Comparison of ENCODE assay signal across 11 mouse cellular contexts in genomic region chr6:50684646-50685415, GRCm38 (mm10). TPM values are rescaled to one million over a fixed set of nuclear protein-coding genes. Genes with fewer than 3 reads are reported as not detected.
DNase-seq lines count a peak whose midpoint lies in the region; ATAC-seq and TF ChIP-seq lines count a peak whose summit lies in the region.
"Had no signal": no experiment of that assay in that cellular context is flagged by ENCODE, and none has a peak within 500 bp of the region (broad histone marks: within the 10 kb centered on the region; RNA-seq: fewer than 3 reads in every experiment).

No protein-coding gene starts in this region.

- ATAC-seq in forebrain, postnatal 0 days: no peak
- ATAC-seq: forebrain, embryonic 14.5 days had no signal

- no peak overlapping the region for H3K4me3 ChIP-seq in bone marrow macrophage, adult 2 months (ENCODE audit: insufficient read depth, low read length)
- H3K4me3 ChIP-seq in olfactory bulb, adult 2 months (ENCODE audit: insufficient read depth, low read depth, low read length): no peak overlapping the region
- no peak overlapping the region for H3K4me3 ChIP-seq in forebrain, postnatal 0 days (ENCODE audit: low read depth, low read length)

- H3K27me3 ChIP-seq in forebrain, postnatal 0 days (ENCODE audit: insufficient read depth, low read length): no peaks in the 10 kb centered on the region; the same call in 1 of the 2 replicates

- no peaks in the 10 kb centered on the region for H3K36me3 ChIP-seq in forebrain, postnatal 0 days (ENCODE audit: insufficient read depth)

- H3K4me1 ChIP-seq in bone marrow macrophage, adult 2 months (ENCODE audit: control insufficient read depth, insufficient read depth, low read length): peaks cover 73% of the 10 kb centered on the region
- H3K4me1 ChIP-seq in olfactory bulb, adult 2 months (ENCODE audit: control insufficient read depth, insufficient read depth, low read length): peaks cover 19% of the 10 kb centered on the region
- peaks cover 17% of the 10 kb centered on the region for H3K4me1 ChIP-seq in forebrain, postnatal 0 days (ENCODE audit: insufficient read depth)

- no peak for TF ChIP-seq CTCF in bone marrow macrophage, adult 2 months (IDR thresholded peaks at IDR 0.05; ENCODE audit: low read depth, low read length)
- TF ChIP-seq CTCF in olfactory bulb, adult 2 months (IDR thresholded peaks at IDR 0.05; ENCODE audit: insufficient read depth, low read depth, low read length): no peak
- no peak for TF ChIP-seq CTCF in forebrain, postnatal 0 days (IDR thresholded peaks at IDR 0.05; ENCODE audit: low read depth)

- no peak overlapping the region for H3K9ac ChIP-seq in forebrain, postnatal 0 days

- no peak overlapping the region for H3K4me2 ChIP-seq in forebrain, postnatal 0 days (ENCODE audit: low read depth)

- no peaks in the 10 kb centered on the region for H3K9me3 ChIP-seq in forebrain, postnatal 0 days (ENCODE audit: low read length)

- DNase-seq in embryo, embryonic 10 days (ENCODE audit: low spot score): peak; percentile 16
- no peak for DNase-seq in embryo, embryonic 11 days
- peak; percentile 55 for DNase-seq in layer of hippocampus, adult 9-11 months
- no peak for DNase-seq in layer of hippocampus, postnatal 14 days (ENCODE audit: low spot score in 2 of 2)
- no peak for DNase-seq in neural tube, embryonic 10.5 days (ENCODE audit: extremely low spot score, low spot score)
- DNase-seq in forebrain, postnatal 0 days: no peak

- WGBS in olfactory bulb, adult 2 months: 21% methylated on average over 7 of the region's 7 CpGs
- 43% methylated on average over 7 of the region's 7 CpGs for WGBS in forebrain, postnatal 0 days

- peak overlapping the region; percentile 95 for H3K27ac ChIP-seq in bone marrow macrophage, adult 2 months (ENCODE audit: insufficient read depth, low read depth, low read length)
- H3K27ac ChIP-seq in olfactory bulb, adult 2 months (ENCODE audit: insufficient read depth, low read depth, low read length): peak overlapping the region; percentile 94
- no peak overlapping the region for H3K27ac ChIP-seq in forebrain, postnatal 0 days (ENCODE audit: low read depth, low read length)

- no peak for TF ChIP-seq POLR2A in bone marrow macrophage, adult 2 months (IDR thresholded peaks at IDR 0.05; ENCODE audit: borderline replicate concordance, low read depth, low read length)
- TF ChIP-seq POLR2A in olfactory bulb, adult 2 months (IDR thresholded peaks at IDR 0.05; ENCODE audit: insufficient read depth, low read depth, low read length): no peak

RNA-seq across cellular contexts. Expression of gene Npvf, which starts 30.6 kb away (rescaled TPM):
- total RNA-seq in layer of hippocampus, postnatal 14 days (2021): not detected
- 4.0 and 6.0 TPM in 2 replicates for polyA plus RNA-seq in bone marrow macrophage, adult 2 months (2012; ENCODE audit: insufficient read depth, insufficient read length, missing spikeins)
- not detected in 2 replicates for polyA plus RNA-seq in olfactory bulb, adult 2 months (2012; ENCODE audit: insufficient read depth, insufficient read length, low replicate concordance, missing spikeins)
- total RNA-seq in forebrain, postnatal 0 days (2014; rRNA removed): 0.23 and 2.1 TPM in 2 replicates
- polyA plus RNA-seq in forebrain, postnatal 0 days (2015; fragmentation: Nextera tagmentation; extraction: Ambion mirVana): 0.98 TPM in 1 of 2 replicates, not detected in the other
- total RNA-seq: layer of hippocampus, adult 8-10 months; megakaryocyte, adult 5-6 weeks had no signal

Comparison
In these comparisons a context has a peak if more than half of its experiments do, and no peak if none do; other contexts are left out.
1. DNase-seq: peak in embryo, embryonic 10 days (single experiment) and layer of hippocampus, adult 9-11 months (single experiment); none in embryo, embryonic 11 days (single experiment), layer of hippocampus, postnatal 14 days (0 of 2), neural tube, embryonic 10.5 days (single experiment) and forebrain, postnatal 0 days (single experiment).